Mouse (Mus musculus) olfactory bulb, adult 2 months (tissue): ENCODE measurements at regions not wholly inside any gene's neighbourhood (a gene's known extent, or its start where the extent isn't known, plus 50 kb on each side); places are given as distances from the start of the nearest gene placed in this dataset.

Source experiments
- CTCF ChIP-seq: fragments of 200-500 bp; IDR thresholded peaks from 2 replicates; pipeline ENCODE4 v1.5.1; 2012; ENCODE audit warnings: low read depth, mild to moderate bottlenecking, low read length, moderate library complexity; ENCODE audit not compliant: insufficient read depth
- POLR2A ChIP-seq: fragments of 200-500 bp; IDR thresholded peaks from 2 replicates; pipeline ENCODE4 v1.6.1; 2012; ENCODE audit warnings: mild to moderate bottlenecking, low read depth, low read length, moderate library complexity; ENCODE audit not compliant: insufficient read depth

- TF ChIP-seq CTCF (no peak), POLR2A (no peak)
Measured at GRCm38 (mm10) chr13:101235846-101236245, 402.6 kb upstream of the Slc30a5 start.
